In genomic region chr12:18795776-18796175, GRCm38 (mm10) we compare ENCODE assay signal across 5 mouse cellular contexts.
DNase-seq lines count a peak whose midpoint lies in the region.

No protein-coding gene starts in this region.

- DNase-seq in 3134 (ENCODE audit: extremely low read depth, insufficient read length, low spot score): peak; percentile 5
- DNase-seq in 416B (ENCODE audit: low read depth): peak; percentile 63
- peak; percentile 35 for DNase-seq in NIH3T3 (ENCODE audit: low read depth)
- DNase-seq in ZHBTc4 (ENCODE audit: low read depth, low spot score): peak; percentile 40
- DNase-seq in c-Kit-positive CD71-negative TER-119-negative erythroid progenitor cells, embryonic 14.5 days (ENCODE audit: low read depth): peak; percentile 0

Comparison
In these comparisons a context has a peak if more than half of its experiments do, and no peak if none do; other contexts are left out.
1. Peak in every context shown above with its lines: DNase-seq.
2. DNase-seq: peak in every context shown above with its lines; median percentile 63 in 416B; 40 in ZHBTc4; 35 in NIH3T3; 5 in 3134; 0 in c-Kit-positive CD71-negative TER-119-negative erythroid progenitor cells, embryonic 14.5 days.